Mouse (Mus musculus) myocyte (in vitro differentiated cells): Measurements from ENCODE around the gene Eva1c. TPM values are rescaled to one million over a fixed set of nuclear protein-coding genes. Genes with fewer than 3 reads are reported as not detected.

ENCODE experiments used
- H3K27me3 ChIP-seq: one replicate; pipeline ENCODE4 v1.6.1; 2011; ENCODE audit not compliant: control insufficient read depth, insufficient read depth, insufficient read length
- H3K36me3 ChIP-seq: one replicate; pipeline ENCODE4 v1.6.1; 2011; ENCODE audit not compliant: control insufficient read depth, insufficient read depth
- H3K4me2 ChIP-seq: one replicate; pipeline ENCODE4 v1.6.1; 2011; ENCODE audit warnings: low read depth, control low read depth
- H3K4me3 ChIP-seq: one replicate; pipeline ENCODE4 v1.5.1; 2011; ENCODE audit warnings: mild to moderate bottlenecking, control low read depth, moderate library complexity
- H3K79me2 ChIP-seq: one replicate; pipeline ENCODE4 v1.6.1; 2011; ENCODE audit not compliant: control insufficient read depth, insufficient read depth
- H3ac ChIP-seq: one replicate; pipeline ENCODE4 v1.6.1; 2011; ENCODE audit not compliant: control insufficient read depth, insufficient read length
- CEBPB ChIP-seq: IDR thresholded peaks from 2 replicates; pipeline ENCODE4 v1.6.1; 2011; ENCODE audit warnings: mild to moderate bottlenecking, moderate library complexity; ENCODE audit not compliant: poor library complexity, insufficient read depth, severe bottlenecking
- E2F4 ChIP-seq: IDR thresholded peaks from one replicate; pipeline ENCODE4 v1.6.1; 2011; ENCODE audit warnings: mild to moderate bottlenecking, control low read depth, moderate library complexity; ENCODE audit not compliant: insufficient read depth
- MAX ChIP-seq: IDR thresholded peaks from one replicate; pipeline ENCODE4 v1.6.1; 2011; ENCODE audit warnings: low read depth, mild to moderate bottlenecking, control low read depth
- MYOD1 ChIP-seq, 3 experiments: IDR thresholded peaks; one replicate each; pipeline ENCODE4 v1.6.1; 2011; ENCODE audit warnings: control low read depth in 2 of 3, low read depth in 2 of 3, mild to moderate bottlenecking in 2 of 3, moderate library complexity in 1 of 3; ENCODE audit not compliant: insufficient read length in 2 of 3, control insufficient read depth in 1 of 3
- MYOG ChIP-seq, 3 experiments: IDR thresholded peaks; one replicate each; pipeline ENCODE4 v1.6.1; 2011; ENCODE audit warnings: control low read depth in 2 of 3, low read depth in 2 of 3, mild to moderate bottlenecking in 2 of 3; ENCODE audit not compliant: insufficient read length in 2 of 3, control insufficient read depth in 1 of 3, insufficient read depth in 1 of 3
- POLR2A ChIP-seq: IDR thresholded peaks from one replicate; pipeline ENCODE4 v1.6.1; 2011; ENCODE audit warnings: low read depth, mild to moderate bottlenecking, control low read depth, moderate library complexity; ENCODE audit not compliant: insufficient read length
- POLR2AphosphoS2 ChIP-seq: IDR thresholded peaks from one replicate; pipeline ENCODE4 v1.6.1; 2011; ENCODE audit warnings: low read depth, control low read depth; ENCODE audit not compliant: insufficient read length
- REST ChIP-seq: IDR thresholded peaks from one replicate; pipeline ENCODE4 v1.6.1; 2011; ENCODE audit warnings: mild to moderate bottlenecking, control low read depth, moderate library complexity; ENCODE audit not compliant: insufficient read depth, insufficient read length
- SRF ChIP-seq: IDR thresholded peaks from one replicate; pipeline ENCODE4 v1.6.1; 2011; ENCODE audit warnings: low read depth; ENCODE audit not compliant: control insufficient read depth, insufficient read length
- TCF12 ChIP-seq: IDR thresholded peaks from one replicate; pipeline ENCODE4 v1.6.1; 2011; ENCODE audit warnings: mild to moderate bottlenecking, control low read depth; ENCODE audit not compliant: poor library complexity, insufficient read depth, severe bottlenecking
- TCF3 ChIP-seq: IDR thresholded peaks from one replicate; pipeline ENCODE4 v1.6.1; 2011; ENCODE audit warnings: low read depth, control low read depth; ENCODE audit not compliant: insufficient read length
- USF1 ChIP-seq: IDR thresholded peaks from one replicate; pipeline ENCODE4 v1.6.1; 2011; ENCODE audit warnings: low read depth, mild to moderate bottlenecking, control low read depth, moderate library complexity
- polyA plus RNA-seq: library from polyadenylated mRNA; unstranded; fragments of >200 nt; fragmentation: generic; extraction: Trizol; gene quantifications from one replicate; pipeline ENCODE4 v1.2.1, GENCODE M21; 2012; ENCODE audit warnings: missing spikeins

Eva1c gene
- polyA plus RNA-seq, 1 experiment = 4.5 TPM

GRCm38 (mm10) chr16:90856552-90857200, 30.2 kb downstream of the Eva1c start:
- TF ChIP-seq E2F4 (no peak), CEBPB (no peak), POLR2AphosphoS2 (no peak), SRF (no peak), MAX (no peak), TCF12 (no peak), MYOD1 (IDR thresholded peaks at IDR 0.05; ENCODE audit: control insufficient read depth in 1 of 3, insufficient read length in 2 of 3, low read depth in 2 of 3) (no peak), POLR2A (no peak), USF1 (no peak), TCF3 (no peak)
- Histone ChIP-seq H3K36me3 (no peaks in the 10 kb centered on the region), H3K4me2 (no peak overlapping the region), H3ac (no peak overlapping the region), H3K27me3 (no peaks in the 10 kb centered on the region), H3K4me3 (no peak overlapping the region), H3K79me2 (no peaks in the 10 kb centered on the region)

- no peaks in the 10 kb centered on the region for H3K79me2 ChIP-seq
- TF ChIP-seq USF1 (no peak), MYOG (IDR thresholded peaks at IDR 0.05; ENCODE audit: control insufficient read depth in 1 of 3, insufficient read depth in 1 of 3, insufficient read length in 2 of 3, low read depth in 2 of 3) (no peak), E2F4 (no peak), CEBPB (no peak), MAX (no peak), REST (no peak), POLR2AphosphoS2 (no peak), TCF12 (no peak), MYOD1 (IDR thresholded peaks at IDR 0.05; ENCODE audit: control insufficient read depth in 1 of 3, insufficient read length in 2 of 3, low read depth in 2 of 3) (no peak), SRF (no peak), TCF3 (no peak), POLR2A (no peak)
- H3K4me3 ChIP-seq = no peak overlapping the region
- no peaks in the 10 kb centered on the region for H3K27me3 ChIP-seq
- H3K4me2 ChIP-seq = no peak overlapping the region
- no peaks in the 10 kb centered on the region for H3K36me3 ChIP-seq
- H3ac ChIP-seq = no peak overlapping the region
Measured at GRCm38 (mm10) chr16:90858206-90858605, 31.7 kb downstream of the Eva1c start.

GRCm38 (mm10) chr16:90863036-90863435, 36.5 kb downstream of the Eva1c start:
- Histone ChIP-seq H3K4me2 (no peak overlapping the region), H3ac (no peak overlapping the region), H3K27me3 (no peaks in the 10 kb centered on the region), H3K36me3 (no peaks in the 10 kb centered on the region), H3K4me3 (no peak overlapping the region), H3K79me2 (no peaks in the 10 kb centered on the region)
- TF ChIP-seq TCF3 (no peak), MYOG (IDR thresholded peaks at IDR 0.05; ENCODE audit: control insufficient read depth in 1 of 3, insufficient read depth in 1 of 3, insufficient read length in 2 of 3, low read depth in 2 of 3) (no peak), REST (no peak), POLR2AphosphoS2 (no peak), CEBPB (no peak), SRF (no peak), TCF12 (no peak), USF1 (no peak), E2F4 (no peak), MYOD1 (IDR thresholded peaks at IDR 0.05; ENCODE audit: control insufficient read depth in 1 of 3, insufficient read length in 2 of 3, low read depth in 2 of 3) (no peak), POLR2A (no peak), MAX (no peak)

- H3K27me3 ChIP-seq = no peaks in the 10 kb centered on the region
- H3K4me2 ChIP-seq = no peak overlapping the region
- no peak for TF ChIP-seq POLR2AphosphoS2
- no peak for TF ChIP-seq E2F4
- no peak for TF ChIP-seq USF1
- no peak for TF ChIP-seq MYOG (IDR thresholded peaks at IDR 0.05; ENCODE audit: control insufficient read depth in 1 of 3, insufficient read depth in 1 of 3, insufficient read length in 2 of 3, low read depth in 2 of 3)
- TF ChIP-seq POLR2A = no peak
- TF ChIP-seq MYOD1 (IDR thresholded peaks at IDR 0.05; ENCODE audit: control insufficient read depth in 1 of 3, insufficient read length in 2 of 3, low read depth in 2 of 3) = no peak
- no peak overlapping the region for H3ac ChIP-seq
- no peak overlapping the region for H3K4me3 ChIP-seq
- H3K79me2 ChIP-seq = no peaks in the 10 kb centered on the region
- no peaks in the 10 kb centered on the region for H3K36me3 ChIP-seq
Measured at GRCm38 (mm10) chr16:90863468-90864046, 37.0 kb downstream of the Eva1c start.
